Comparison of ENCODE assay signal across 1 mouse cellular context in genomic region chr3:95434136-95434982, GRCm38 (mm10).
TF ChIP-seq lines count a peak whose summit lies in the region.

TSS of gene Arnt (plus strand) at chr3:95434388.

TF ChIP-seq in CH12.LX, 34 proteins besides CTCF, POLR2A, EP300 and RAD21 (continued from another document):
- TF ChIP-seq MAX (IDR thresholded peaks at IDR 0.05; ENCODE audit: low read length) = peak; percentile 36; the same call in 1 of the 2 replicates
TF ChIP-seq in CH12.LX: peak in this region for 16.
